Mouse (Mus musculus) brown adipose tissue, adult 24 weeks (tissue): Measurements from ENCODE around the gene Enpp5. TPM values are rescaled to one million over a fixed set of nuclear protein-coding genes. Genes with fewer than 3 reads are reported as not detected.

Experiments
- H3K27ac ChIP-seq: fragments of 200-500 bp; replicated peaks from 2 replicates; pipeline ENCODE4 v1.5.1; 2012; ENCODE audit warnings: low read depth, mild to moderate bottlenecking, low read length
- H3K4me1 ChIP-seq: fragments of 200-500 bp; 2 replicates; pipeline ENCODE4 v1.6.1; 2012; ENCODE audit warnings: low read length, mixed read lengths; ENCODE audit not compliant: control insufficient read depth, insufficient read depth, insufficient read length
- H3K4me3 ChIP-seq: fragments of 200-500 bp; 2 replicates; pipeline ENCODE4 v1.5.1; 2012; ENCODE audit warnings: low read depth, mild to moderate bottlenecking, low read length, moderate library complexity; ENCODE audit not compliant: insufficient read depth
- polyA plus RNA-seq: library from polyadenylated mRNA; stranded (reverse); fragments of >200 nt; gene quantifications from 2 replicates; pipeline ENCODE4 v1.2.4, GENCODE M21; 2012; ENCODE audit not compliant: missing spikeins, insufficient read depth, insufficient read length

Enpp5 gene
- polyA plus RNA-seq: 44.9 and 46.4 TPM in 2 replicates

DNA sequence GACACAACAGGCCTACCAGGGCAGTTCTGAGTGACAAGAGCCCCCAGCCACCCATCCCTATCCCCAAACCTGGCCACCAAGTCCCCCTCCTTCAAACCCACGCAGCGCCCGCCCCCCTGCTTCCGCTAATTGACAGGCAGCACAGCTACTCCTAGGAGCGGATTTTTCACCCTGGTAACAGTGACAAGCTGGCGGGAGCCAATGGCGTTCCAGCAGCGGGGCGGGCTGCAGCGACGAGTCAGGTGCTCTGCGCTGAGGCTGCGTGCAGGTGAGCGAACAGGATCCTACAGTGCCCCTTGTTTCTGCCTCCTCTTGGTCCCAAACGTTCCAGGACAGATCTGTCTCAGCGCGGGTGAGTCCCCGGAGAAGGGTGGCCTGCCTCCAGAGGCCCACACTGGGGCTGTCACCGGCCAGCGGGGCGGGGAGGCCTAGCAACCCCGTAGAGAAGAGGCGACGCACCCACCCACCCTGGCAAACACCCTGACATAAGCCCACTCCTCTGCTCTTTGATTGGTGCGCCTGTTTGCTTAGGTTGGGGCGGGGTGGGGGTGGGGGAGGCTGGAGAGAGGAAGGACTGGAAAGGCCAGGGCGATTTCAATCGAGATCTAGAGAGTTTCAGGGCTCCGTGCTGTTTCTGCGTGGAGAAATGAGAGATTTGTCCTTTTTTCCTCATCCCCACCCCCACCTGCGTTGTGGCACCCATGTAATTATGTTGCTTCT, at the start of gene Enpp5:
Gene Enpp5, plus strand, starts transcription at position 183 of the 720 bp plus-strand sequence.
- Histone ChIP-seq H3K4me1 (peaks cover 3% of the 10 kb centered on the region; the same call in 1 of the 2 replicates), H3K27ac (no peak within 1 kb of the TSS), H3K4me3 (peak within 1 kb of the TSS; percentile 86)

DNA sequence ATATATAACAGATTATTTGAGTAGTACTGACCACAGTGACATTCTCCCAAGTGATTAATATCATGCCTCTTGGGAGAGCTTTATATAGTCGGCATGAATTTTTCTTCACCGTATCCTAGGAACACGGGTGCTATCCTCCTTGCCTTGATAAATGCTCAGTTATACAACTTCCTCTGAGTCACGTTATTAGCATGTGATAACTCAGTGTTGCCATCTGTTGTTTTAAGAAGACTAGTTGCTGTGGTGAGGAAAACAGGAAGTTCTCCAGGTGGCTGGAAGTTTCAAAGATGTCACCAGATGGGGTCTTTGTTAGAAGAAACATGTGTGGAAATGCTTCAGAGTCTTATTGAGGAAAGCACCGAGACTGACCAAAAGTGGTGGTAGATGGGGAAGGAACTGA, 49.0 kb upstream of the Enpp5 start:
- Histone ChIP-seq H3K27ac (peak overlapping the region; percentile 94), H3K4me1 (peaks cover 5% of the 10 kb centered on the region; the same call in 1 of the 2 replicates), H3K4me3 (no peak overlapping the region)

DNA sequence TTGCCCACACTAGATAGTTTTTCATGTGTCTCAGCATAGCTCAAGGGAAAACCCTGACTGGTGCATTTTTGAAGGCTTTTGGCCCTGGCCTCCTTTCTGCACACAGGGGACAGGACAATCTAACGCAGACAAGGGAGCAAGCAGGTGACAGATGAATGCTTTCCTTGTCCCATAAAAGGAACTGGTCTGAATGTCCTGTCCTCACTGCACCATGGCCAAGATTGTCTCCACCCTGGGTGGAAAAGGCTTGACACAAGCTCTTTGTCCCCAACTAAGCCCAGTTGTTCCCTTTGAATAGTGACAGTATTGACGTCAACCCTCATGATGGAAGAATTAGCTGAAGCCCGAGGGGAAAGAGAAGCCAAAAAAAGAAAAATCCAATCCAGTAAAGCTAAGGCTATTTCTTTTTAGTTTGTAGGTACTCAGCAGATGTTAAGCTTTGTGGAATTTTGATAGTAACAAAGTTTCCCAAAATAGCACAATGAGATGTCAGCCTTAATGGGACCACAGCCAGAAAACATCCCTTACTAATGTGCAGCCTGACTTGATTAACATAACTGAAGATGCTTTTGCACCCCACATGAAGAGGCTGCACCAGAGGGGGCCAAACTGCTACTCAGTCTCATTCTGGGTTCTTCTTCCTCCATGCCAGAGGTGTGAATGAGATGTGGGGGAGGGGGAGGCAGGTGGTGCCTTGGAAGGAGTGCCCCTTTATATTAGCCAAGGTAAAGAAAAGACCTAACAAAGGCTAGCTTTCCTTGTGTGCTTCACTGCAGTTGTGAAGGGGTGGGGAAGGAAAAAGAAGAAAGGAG, 47.6 kb upstream of the Enpp5 start:
- Histone ChIP-seq H3K4me1 (peaks cover 5% of the 10 kb centered on the region; the same call in 1 of the 2 replicates), H3K4me3 (no peak overlapping the region), H3K27ac (peak overlapping the region; percentile 94)

DNA sequence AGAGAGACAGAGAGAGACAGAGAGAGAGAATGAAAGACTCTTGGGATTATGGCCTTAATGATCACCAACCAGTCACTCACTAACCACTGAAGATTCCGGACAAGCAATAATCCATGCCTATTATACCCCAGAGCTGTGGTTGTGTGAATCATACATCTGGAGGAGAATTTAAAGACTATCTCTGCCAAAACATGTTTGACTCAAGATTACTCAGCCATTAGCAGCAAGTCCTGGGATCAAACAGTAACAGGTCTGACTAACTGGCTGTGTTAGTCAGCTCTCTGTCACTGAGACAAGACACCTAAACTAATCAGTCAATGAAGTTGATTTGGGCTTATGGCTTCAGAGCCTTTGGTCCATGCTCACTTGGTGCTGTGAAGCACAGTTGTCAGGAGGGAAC, 43.6 kb upstream of the Enpp5 start:
- H3K4me1 ChIP-seq: peaks cover 3% of the 10 kb centered on the region; the same call in 1 of the 2 replicates
- no peak overlapping the region for H3K4me3 ChIP-seq
- H3K27ac ChIP-seq: no peak overlapping the region

DNA sequence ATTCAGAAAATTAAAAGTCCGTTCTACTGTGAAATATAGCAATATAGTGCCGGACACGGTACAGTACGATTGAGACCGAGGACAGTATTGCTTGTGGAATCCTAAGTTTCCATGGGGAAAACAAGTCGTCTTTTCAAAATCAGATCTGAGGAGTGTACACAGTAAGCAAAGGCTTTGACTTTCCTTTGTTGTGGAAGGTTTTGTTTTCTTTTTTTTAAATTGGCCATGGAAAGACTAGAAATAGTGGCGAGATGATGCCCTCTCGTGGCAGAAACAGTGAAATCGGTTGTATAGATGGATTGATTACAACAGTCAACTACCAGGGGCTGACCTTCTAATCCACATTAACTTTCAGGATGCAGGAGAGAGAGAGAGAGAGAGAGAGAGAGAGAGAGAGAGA, 40.0 kb upstream of the Enpp5 start:
- Histone ChIP-seq H3K4me3 (no peak overlapping the region), H3K4me1 (no peaks in the 10 kb centered on the region), H3K27ac (no peak overlapping the region)

DNA sequence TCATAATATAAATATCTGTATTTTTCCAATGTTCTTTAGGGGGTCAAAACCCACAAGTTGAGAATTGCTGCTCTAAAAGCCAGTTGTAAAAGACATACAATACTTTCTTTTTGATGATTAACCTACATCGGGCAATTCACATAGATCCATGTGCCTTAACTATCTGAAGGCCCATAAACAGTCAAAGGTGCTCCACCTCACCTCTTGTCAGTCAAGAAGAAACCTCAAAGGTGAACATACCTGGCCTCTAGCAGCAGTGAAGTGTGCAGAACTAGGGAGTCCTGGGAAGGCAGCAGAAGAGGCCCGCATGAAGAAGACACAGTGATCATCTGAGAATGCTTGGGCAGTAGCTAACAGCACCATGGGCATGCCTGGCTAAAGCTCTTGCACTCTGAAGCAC, 38.2 kb upstream of the Enpp5 start:
- no peak overlapping the region for H3K27ac ChIP-seq
- no peak overlapping the region for H3K4me3 ChIP-seq
- H3K4me1 ChIP-seq: no peaks in the 10 kb centered on the region

DNA sequence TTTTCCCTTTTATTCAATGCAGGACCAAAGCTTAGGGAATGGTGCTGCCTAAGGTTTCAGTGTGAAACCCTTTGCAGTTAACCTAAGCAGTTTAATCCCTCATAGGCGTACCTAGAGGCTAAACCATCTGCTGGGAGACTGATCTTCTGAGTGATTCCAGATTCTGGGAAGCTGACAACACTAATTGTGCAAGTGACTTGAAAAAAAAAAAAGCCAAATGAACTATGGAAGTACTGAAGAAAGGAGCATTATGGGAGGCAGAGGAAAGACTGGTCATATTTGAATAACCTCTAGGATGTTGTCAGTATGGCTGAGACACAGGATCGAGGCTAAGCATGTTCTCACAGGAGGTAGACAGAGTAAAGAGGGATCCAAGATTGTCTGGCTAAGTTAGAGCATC, 36.3 kb upstream of the Enpp5 start:
- H3K4me1 ChIP-seq: no peaks in the 10 kb centered on the region
- no peak overlapping the region; the same call in 1 of the 2 replicates for H3K27ac ChIP-seq
- H3K4me3 ChIP-seq: no peak overlapping the region

DNA sequence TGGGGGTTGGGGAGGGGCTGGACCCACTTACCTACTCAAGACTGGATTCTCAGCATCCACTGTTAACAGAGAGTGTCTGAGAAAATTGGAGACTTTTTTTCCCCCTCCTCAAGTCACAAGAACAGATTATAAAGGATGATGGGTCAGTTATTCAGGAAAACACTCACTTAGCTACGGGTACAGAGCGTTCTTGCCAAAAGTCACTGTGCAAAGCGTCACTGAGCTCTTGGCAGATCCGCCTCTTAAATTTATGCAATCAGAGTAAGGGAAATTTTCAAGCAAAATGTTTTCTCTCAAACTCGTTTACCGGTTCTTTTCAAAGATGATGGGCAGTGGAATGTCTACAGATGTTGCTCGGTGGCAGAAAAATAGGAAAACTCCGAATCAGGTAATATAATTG, 35.8 kb upstream of the Enpp5 start:
- no peak overlapping the region for H3K4me3 ChIP-seq
- H3K4me1 ChIP-seq: no peaks in the 10 kb centered on the region
- H3K27ac ChIP-seq: no peak overlapping the region

DNA sequence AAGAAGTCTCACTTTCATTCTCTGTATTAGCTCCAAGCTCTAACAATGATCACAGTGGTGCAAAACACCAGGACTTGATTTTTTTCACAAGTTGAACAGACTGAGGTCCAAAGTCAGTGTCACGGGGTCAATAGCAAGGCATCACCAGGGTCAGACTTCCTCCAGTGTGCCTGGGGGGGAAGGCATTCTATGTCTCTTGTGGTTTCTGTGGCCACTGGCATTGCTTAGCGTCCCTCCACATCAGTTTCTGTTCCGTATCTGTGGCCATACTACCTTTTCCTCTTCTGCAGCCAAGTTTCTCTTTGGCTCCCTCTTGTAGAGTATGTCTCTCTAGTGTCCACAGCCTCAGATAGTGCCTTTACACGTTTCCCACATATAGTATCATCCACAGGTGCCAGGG, 25.2 kb upstream of the Enpp5 start:
- Histone ChIP-seq H3K4me1 (no peaks in the 10 kb centered on the region), H3K4me3 (no peak overlapping the region), H3K27ac (no peak overlapping the region)

DNA sequence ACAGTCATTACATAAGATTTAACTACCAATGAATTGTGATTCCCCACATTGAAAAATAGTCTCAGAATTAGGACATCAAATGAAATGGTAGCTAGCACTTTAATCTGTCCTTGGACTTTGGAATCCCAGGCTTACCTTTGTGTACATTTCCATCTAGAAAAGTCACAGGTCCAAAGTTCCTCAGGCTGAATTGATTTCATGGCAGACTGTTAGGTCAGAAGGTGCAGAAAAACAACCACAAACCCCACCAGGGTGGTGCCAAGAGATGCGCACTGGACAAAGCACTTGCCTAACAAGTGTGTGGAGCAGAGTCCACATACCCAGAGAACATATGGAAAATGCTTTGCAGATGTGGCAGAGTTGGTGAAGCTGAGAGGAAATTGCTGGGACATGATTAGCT, 21.5 kb upstream of the Enpp5 start:
- H3K4me3 ChIP-seq: no peak overlapping the region
- no peak overlapping the region for H3K27ac ChIP-seq
- H3K4me1 ChIP-seq: no peaks in the 10 kb centered on the region

DNA sequence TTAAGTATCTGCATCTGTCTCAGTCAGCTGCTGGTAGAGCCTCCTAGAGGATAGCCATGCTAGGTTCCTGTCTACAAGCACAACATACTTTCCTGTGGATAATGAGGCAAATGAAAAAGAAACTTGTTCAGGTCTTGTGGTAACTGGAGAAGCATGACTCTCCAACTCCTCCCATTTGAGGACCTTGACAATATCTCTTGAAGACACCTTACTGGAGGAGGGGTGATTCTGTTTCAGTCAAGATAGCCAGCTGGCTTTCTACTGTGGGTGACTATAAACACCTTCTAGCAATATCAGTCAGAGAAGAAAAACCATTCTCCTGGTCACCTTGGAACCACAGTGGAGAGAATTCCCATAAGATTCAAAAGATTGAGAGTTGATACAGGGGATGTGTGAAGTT, 20.5 kb upstream of the Enpp5 start:
- Histone ChIP-seq H3K4me3 (no peak overlapping the region), H3K4me1 (no peaks in the 10 kb centered on the region), H3K27ac (no peak overlapping the region)

DNA sequence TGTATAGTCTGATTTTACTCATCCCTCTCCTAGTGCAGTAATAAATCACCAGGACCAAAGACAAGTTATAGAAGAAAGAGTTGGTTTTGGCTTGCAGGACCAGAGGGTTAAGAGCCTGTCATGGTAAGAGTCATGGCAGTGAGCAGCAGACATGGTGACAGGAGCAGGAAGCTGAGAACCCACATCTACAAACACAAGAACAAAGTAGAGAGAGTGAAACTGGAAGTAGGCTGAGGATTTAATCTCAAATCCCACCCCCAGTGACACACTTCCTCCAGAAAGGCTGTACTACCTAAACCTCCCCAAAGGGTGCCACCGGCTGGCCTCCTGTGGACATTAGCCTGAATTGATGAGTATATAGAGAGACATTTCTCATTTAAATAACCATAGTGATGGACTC, 17.8 kb upstream of the Enpp5 start:
- Histone ChIP-seq H3K4me1 (no peaks in the 10 kb centered on the region), H3K27ac (no peak overlapping the region), H3K4me3 (no peak overlapping the region)

DNA sequence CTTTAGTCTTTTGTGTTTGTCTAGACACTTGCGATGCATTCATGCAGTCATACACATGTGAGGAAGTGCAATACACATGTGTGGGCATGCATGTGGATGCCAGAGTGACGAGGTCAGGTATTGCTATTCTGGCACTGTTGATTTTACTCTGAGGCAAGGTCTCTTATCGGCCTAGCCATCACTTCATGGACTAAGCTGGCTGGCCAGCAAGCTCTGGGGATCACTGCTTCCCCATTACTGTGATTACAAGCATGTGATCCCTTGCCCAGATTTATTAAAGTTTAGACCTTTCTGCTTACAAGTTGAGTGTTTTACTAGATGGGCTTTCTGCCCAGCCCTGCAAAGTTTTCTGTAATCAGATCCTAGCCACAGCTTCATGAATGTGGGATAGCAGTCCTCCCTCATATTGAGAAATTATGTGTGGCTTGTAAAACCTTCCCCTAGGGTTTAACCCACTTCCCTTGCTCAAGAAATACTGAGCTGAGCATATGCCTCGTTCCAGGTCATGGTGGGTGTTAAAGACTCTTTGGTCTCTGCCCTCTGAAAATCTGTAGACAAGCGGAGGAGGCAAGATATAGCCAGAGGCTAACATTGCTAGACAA, 17.2 kb upstream of the Enpp5 start:
- H3K4me1 ChIP-seq: no peaks in the 10 kb centered on the region
- no peak overlapping the region for H3K27ac ChIP-seq
- H3K4me3 ChIP-seq: no peak overlapping the region

DNA sequence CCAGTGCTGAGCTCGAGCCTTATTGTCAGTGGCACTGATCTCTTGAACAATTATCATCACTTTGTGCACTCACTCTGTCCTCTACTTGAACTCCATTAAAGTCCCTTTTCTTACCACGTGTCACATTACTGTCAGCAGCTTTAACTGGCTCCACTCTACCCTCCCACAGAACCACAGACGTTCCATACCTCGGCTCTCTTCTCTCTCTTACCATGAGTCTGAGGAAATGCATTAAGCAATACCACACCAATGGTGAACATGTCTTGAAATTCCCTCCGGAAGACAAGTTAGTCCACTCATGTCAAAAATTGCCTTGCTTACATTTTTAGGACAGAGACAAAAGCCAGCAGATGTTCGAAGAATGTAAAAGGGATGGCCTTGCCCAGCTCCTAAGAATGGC, 9.7 kb upstream of the Enpp5 start:
- H3K4me1 ChIP-seq: no peaks in the 10 kb centered on the region
- H3K27ac ChIP-seq: no peak overlapping the region
- no peak overlapping the region for H3K4me3 ChIP-seq

DNA sequence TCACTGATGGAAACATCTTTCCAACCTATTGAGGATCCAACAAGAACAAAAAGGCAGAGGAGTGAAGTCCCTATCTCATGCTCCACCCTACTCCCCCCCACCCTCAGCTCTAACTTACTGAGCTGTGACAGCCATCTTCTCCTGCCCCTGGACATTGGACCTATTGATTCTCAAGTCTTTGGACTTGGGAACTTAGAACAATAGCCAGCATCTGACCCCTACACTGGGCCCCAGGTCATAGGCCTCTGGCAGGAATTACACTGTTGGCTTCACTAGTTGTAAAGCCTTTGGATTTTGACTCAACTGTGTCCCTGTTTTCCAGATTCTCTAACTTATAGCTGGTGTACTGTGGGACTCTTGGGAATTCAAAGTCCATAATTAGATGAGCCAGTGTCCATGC, 6.9 kb upstream of the Enpp5 start:
- Histone ChIP-seq H3K4me1 (peaks cover 3% of the 10 kb centered on the region; the same call in 1 of the 2 replicates), H3K4me3 (no peak overlapping the region), H3K27ac (no peak overlapping the region)
